Mouse (Mus musculus) midbrain, embryonic 10.5 days (tissue): Measurements from ENCODE around the gene Pidd1. TPM values are rescaled to one million over a fixed set of nuclear protein-coding genes. Genes with fewer than 3 reads are reported as not detected.

ENCODE experiments used
- DNase-seq: peaks from one replicate; pipeline ENCODE4 v3.0.0-alpha.2; 2017; ENCODE audit warnings: low spot score
- H3K27ac ChIP-seq: fragments of 300-500 bp; sonication (generic); replicated peaks from 2 replicates; pipeline ENCODE4 v1.5.1; 2016; ENCODE audit warnings: mild to moderate bottlenecking
- H3K27me3 ChIP-seq: fragments of 300-500 bp; sonication (generic); 2 replicates; pipeline ENCODE4 v1.6.1; 2016; ENCODE audit warnings: low read depth, mild to moderate bottlenecking; ENCODE audit not compliant: poor library complexity, severe bottlenecking
- H3K36me3 ChIP-seq: fragments of 300-500 bp; sonication (generic); 2 replicates; pipeline ENCODE4 v1.6.1; 2016; ENCODE audit warnings: mild to moderate bottlenecking, moderate library complexity
- H3K4me1 ChIP-seq: fragments of 300-500 bp; sonication (generic); 2 replicates; pipeline ENCODE4 v1.6.1; 2016
- H3K4me3 ChIP-seq: fragments of 300-500 bp; sonication (generic); 2 replicates; pipeline ENCODE4 v1.5.1; 2016; ENCODE audit warnings: mild to moderate bottlenecking, moderate library complexity
- H3K9me3 ChIP-seq: fragments of 300-500 bp; sonication (generic); replicated peaks from 2 replicates; pipeline ENCODE4 v1.6.1; 2016; ENCODE audit warnings: mild to moderate bottlenecking
- WGBS: fragments of 180-500 bp; shearing (Covaris S2); methylation state at CpG from one replicate; pipeline ENCODE4 v1.1.7; 2016; 5-methylcytosine and 5-hydroxymethylcytosine counted together
- polyA plus RNA-seq: library from polyadenylated mRNA; unstranded; fragments of >200 nt; fragmentation: Nextera tagmentation; extraction: Ambion mirVana; gene quantifications from 2 replicates; pipeline ENCODE4 v1.2.1, GENCODE M21; 2016

Pidd1 gene
- polyA plus RNA-seq, 1 experiment from 2014 or later, result 20.9 TPM

DNA sequence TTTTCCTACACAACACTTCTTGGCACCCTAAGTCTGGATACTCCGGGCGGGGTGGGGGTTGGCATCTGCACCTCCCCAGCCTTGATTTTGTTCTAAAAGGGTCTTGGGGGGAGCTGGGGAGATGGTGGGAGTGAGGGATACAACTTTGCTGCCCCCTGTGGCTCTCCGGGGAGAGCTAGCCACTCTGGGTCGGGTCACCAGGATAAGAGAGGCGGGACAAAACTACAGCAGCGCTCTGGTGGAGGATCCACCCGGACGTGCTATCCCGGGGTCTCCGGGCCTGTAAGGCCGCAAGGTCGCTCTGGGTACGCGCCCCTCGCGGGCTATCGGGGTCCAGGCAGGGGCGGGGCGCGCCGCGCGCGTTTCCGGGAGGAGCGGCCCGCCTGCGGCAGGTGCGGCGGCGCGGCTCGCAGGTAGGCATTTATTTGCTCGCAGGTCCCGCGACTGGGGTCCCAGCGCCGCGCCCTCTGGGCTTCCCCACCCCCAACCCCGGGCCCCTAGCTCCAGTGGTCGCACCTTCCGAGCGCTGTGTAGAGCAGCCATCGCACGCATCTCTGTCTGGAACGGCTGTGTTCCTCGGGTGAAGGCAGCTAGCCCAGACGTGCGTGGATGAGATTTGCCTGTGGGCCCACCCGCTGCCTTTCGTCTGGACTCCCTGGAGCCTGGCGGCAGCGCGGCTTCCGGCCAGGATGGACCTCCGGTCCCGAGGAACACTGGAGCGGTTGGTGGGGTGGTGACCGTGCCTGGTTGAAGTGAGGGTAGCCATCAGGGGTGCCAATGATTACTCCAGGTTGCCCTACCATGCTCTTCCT is 17.9 kb upstream of the Pidd1 start:
- peak overlapping the region; percentile 55 for H3K4me3 ChIP-seq
- H3K9me3 ChIP-seq, result no peaks in the 10 kb centered on the region
- DNase-seq, result no peak
- H3K4me1 ChIP-seq, result peaks cover 38% of the 10 kb centered on the region
- peaks cover 92% of the 10 kb centered on the region for H3K27me3 ChIP-seq
- WGBS, result 3% methylated on average over 59 of the region's 59 CpGs
- peak overlapping the region; percentile 57; the same call in 1 of the 2 replicates for H3K27ac ChIP-seq
- H3K36me3 ChIP-seq, result peaks cover 12% of the 10 kb centered on the region

DNA sequence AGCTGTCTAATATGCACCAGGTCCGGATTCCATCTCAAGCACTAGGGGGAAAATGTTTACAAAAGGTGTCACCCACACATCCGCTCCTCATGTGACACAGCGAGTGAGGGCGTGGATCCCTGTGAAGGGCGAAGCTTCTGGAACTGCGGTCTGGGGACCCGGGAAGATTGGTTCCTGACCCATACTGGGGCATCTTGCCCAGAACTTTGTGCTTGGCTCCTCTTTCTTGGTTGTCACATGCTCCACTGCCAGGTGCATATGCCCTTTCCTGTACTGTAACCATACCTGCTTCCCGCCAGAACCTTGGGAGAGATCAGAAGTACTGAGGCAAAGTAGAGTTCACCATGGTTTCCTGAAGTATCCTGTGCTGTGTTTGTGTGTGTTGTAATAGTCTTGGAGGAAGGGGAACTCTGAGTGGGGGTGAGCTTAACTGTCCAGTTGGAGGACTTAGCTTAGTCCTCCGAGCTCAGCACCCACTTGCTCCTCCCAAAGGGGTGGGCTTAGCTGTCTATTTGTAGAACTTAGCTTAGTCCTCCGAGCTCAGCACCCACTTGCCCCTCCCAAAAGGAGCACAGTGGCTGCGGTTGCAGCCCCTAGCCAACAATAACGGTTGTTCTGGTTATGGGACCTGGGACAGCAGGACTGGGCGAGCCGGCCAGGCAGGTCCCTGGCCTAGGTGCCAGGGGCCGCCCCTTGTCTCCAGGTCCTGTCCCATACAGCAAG is 16.7 kb upstream of the Pidd1 start, which contains the start of gene Cracr2b:
Gene Cracr2b (plus strand): TSS at position 704 of the 723 bp plus-strand sequence.
- Histone ChIP-seq H3K36me3 (peaks cover 12% of the 10 kb centered on the region), H3K9me3 (no peaks in the 10 kb centered on the region), H3K4me1 (peaks cover 44% of the 10 kb centered on the region), H3K4me3 (peak within 1 kb of the TSS; percentile 55), H3K27me3 (peaks cover 87% of the 10 kb centered on the region), H3K27ac (peak within 1 kb of the TSS; percentile 57; the same call in 1 of the 2 replicates)
- no peak for DNase-seq
- 71% methylated on average over 15 of the region's 15 CpGs for WGBS

DNA sequence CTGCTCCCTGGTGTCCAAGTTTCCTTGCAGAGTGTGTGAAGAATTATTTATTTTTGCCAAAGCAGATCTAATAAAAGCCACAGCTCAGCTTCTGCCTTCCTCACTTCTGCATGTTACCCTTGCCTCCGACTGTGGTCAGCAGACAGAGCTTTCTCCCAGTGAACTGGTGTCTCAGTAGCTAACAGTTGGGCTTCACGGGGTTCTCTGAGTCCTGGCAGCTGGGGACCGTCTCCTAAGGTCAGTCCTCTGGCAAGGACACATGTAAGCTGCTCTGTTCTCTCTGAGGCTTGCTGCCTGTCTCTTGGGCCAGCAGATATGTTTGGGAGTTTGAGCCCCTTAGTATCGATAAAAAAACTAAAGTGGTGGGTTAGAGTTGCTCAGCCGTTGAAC is 16.2 kb upstream of the Pidd1 start:
- Histone ChIP-seq H3K27me3 (peaks cover 81% of the 10 kb centered on the region), H3K27ac (no peak overlapping the region), H3K4me1 (peaks cover 44% of the 10 kb centered on the region), H3K4me3 (no peak overlapping the region), H3K36me3 (peaks cover 12% of the 10 kb centered on the region), H3K9me3 (no peaks in the 10 kb centered on the region)
- 76% methylated on average over 5 of the region's 5 CpGs for WGBS
- no peak for DNase-seq

DNA sequence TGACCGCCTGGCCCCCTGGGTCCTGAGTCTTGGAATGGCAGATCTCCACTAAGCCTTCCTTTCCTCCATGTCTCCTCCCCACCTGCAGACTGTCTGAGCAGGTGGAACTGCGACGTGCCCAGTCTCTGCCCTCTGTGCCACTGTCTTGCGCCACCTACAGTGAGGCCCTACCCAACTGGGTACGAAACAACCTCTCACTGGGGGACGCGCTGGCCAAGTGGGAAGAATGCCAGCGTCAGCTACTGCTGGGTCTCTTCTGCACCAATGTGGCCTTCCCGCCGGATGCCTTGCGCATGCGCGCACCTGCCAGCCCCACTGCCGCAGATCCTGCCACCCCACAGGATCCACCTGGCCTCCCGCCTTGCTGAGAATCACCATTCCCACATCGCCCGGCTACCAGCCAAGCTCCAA is 15.5 kb upstream of the Pidd1 start:
- H3K27me3 ChIP-seq, result peaks cover 75% of the 10 kb centered on the region
- 89% methylated on average over 17 of the region's 17 CpGs for WGBS
- DNase-seq, result no peak

DNA sequence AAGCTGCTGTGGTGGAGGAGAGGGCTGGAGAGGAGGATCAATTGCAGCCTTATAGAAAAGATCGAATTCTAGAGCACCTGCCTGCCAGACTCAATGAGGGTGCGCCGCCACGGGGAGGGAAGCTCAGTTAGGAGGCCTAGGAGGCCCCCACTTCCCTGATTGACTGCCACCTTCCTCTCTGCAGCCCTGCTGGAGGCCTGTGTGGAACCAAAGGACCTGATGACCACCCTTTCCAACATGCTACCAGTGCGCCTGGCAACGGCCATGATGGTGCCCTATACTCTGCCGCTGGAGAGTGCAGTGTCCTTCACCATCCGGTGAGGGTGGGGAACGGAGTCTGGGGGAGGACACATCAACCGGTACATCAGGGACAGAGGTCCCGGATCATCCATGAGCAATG is 14.8 kb upstream of the Pidd1 start:
- DNase-seq, result no peak
- Histone ChIP-seq H3K4me1 (peaks cover 44% of the 10 kb centered on the region), H3K27me3 (peaks cover 68% of the 10 kb centered on the region)

More for the DNA sequence above, 15.5 kb upstream of the Pidd1 start:
- Histone ChIP-seq H3K4me1 (peaks cover 44% of the 10 kb centered on the region), H3K36me3 (peaks cover 12% of the 10 kb centered on the region), H3K27ac (no peak overlapping the region), H3K9me3 (no peaks in the 10 kb centered on the region), H3K4me3 (no peak overlapping the region)

DNA sequence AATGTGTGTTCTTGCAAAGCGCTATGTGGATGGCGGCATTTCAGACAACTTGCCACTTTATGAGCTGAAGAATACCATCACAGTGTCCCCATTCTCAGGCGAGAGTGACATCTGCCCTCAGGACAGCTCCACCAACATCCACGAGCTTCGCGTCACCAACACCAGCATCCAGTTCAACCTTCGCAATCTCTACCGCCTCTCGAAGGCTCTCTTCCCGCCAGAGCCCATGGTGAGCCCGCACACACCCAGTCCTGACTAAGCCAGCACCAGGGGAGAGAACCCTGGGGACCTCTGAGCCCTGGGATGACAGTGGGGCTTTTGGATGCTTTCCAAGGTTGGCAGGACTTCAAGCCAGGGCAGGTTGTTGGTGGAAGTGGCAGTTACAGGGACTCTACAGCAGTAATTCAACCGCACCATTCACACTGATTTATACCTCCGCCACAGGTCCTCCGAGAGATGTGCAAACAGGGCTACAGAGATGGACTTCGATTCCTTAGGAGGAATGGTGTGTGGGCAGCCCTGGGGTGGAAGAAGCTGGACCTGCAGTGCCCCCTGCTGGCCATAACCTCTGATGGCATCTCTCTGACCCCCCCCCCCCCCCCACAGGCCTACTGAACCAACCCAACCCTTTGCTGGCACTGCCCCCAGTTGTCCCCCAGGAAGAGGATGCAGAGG is 14.3 kb upstream of the Pidd1 start:
- Histone ChIP-seq H3K9me3 (no peaks in the 10 kb centered on the region), H3K27ac (no peak overlapping the region), H3K36me3 (peaks cover 12% of the 10 kb centered on the region), H3K4me3 (no peak overlapping the region), H3K27me3 (peaks cover 63% of the 10 kb centered on the region), H3K4me1 (peaks cover 44% of the 10 kb centered on the region)
- 80% methylated on average over 15 of the region's 15 CpGs for WGBS
- DNase-seq, result peak; percentile 55

More for the DNA sequence above, 14.8 kb upstream of the Pidd1 start:
- H3K4me3 ChIP-seq, result no peak overlapping the region
- WGBS, result 93% methylated on average over 11 of the region's 11 CpGs
- H3K9me3 ChIP-seq, result no peaks in the 10 kb centered on the region
- H3K27ac ChIP-seq, result no peak overlapping the region
- H3K36me3 ChIP-seq, result peaks cover 12% of the 10 kb centered on the region

DNA sequence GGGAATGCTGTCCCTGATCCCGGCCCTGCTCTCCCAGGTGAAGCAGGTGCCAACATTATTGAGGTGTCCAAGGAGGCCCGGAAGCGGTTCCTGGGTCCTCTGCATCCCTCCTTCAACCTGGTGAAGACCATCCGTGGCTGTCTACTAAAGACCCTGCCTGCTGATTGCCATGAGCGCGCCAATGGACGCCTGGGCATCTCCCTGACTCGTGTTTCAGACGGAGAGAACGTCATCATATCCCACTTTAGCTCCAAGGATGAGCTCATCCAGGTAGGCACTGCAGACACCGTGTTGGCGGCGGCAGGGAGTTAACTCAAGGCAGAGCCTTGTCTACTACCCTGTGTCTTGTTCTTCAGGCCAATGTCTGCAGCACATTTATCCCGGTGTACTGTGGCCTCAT is 13.4 kb upstream of the Pidd1 start:
- Histone ChIP-seq H3K4me1 (peaks cover 41% of the 10 kb centered on the region), H3K36me3 (peaks cover 14% of the 10 kb centered on the region), H3K9me3 (no peaks in the 10 kb centered on the region), H3K4me3 (no peak overlapping the region), H3K27me3 (peaks cover 54% of the 10 kb centered on the region), H3K27ac (no peak overlapping the region)
- no peak for DNase-seq
- 95% methylated on average over 14 of the region's 14 CpGs for WGBS

DNA sequence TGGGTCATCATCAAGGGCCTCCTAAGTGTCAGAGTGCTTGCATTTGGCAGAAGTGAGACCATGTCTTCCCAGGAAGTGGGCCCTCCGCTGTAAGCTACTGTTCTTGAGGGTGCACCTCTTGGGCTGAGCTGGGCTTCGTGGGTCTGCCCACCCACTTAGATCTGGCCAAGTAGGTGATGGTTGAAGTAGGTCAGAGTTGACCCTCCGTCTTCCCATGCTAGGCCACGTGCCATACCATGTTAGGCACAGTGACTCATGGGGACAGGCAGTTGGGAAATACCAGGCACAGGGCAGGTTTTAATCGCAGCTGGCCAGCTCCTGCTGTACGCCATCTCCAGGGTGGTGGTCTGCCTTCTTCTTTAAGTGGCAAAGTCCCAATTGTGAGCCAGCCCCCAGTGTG is 12.9 kb upstream of the Pidd1 start:
- Histone ChIP-seq H3K4me3 (peak overlapping the region; percentile 76; the same call in 1 of the 2 replicates), H3K27ac (no peak overlapping the region), H3K9me3 (no peaks in the 10 kb centered on the region), H3K27me3 (peaks cover 49% of the 10 kb centered on the region), H3K36me3 (peaks cover 19% of the 10 kb centered on the region), H3K4me1 (peaks cover 36% of the 10 kb centered on the region)
- no peak for DNase-seq
- 95% methylated on average over 6 of the region's 6 CpGs for WGBS

DNA sequence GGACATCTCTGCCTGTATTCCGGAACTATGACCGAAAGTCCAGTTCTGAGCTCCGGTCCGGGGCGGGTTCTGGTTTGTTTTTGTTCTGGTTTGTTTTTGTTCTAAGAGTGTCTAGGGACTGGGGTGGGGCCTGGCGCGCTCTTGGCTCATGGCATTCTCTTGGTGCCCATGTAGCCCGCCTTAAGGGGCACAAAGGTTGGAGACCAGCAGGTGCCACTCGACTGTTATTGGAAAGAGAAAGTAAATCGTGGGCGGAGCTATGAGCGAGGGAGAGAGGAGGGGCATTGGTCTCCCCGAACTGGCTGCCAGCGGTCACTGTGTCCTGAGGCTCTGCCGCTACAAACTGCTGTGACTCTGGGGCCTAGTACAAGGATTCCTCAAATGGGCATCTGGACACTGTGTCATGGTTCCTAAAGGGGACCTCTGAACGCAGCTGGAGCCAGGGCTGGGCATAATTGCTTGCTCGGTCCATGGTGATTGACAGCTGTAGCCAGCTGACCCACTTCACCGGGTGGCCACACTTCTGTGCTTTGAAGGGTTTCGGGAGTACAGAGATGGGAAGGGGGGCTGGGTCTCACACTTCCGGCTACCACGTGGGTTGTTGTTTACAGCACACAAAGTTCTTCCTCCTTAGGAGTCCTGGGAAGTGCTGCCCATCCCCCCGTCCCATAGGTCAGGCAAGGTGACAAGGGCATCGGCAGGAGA is 11.9 kb upstream of the Pidd1 start:
- Histone ChIP-seq H3K4me3 (peak overlapping the region; percentile 76), H3K4me1 (peaks cover 32% of the 10 kb centered on the region), H3K36me3 (peaks cover 29% of the 10 kb centered on the region), H3K27ac (peak overlapping the region; percentile 82), H3K9me3 (no peaks in the 10 kb centered on the region), H3K27me3 (peaks cover 39% of the 10 kb centered on the region)
- 1% methylated on average over 23 of the region's 23 CpGs for WGBS
- peak; percentile 57 for DNase-seq

DNA sequence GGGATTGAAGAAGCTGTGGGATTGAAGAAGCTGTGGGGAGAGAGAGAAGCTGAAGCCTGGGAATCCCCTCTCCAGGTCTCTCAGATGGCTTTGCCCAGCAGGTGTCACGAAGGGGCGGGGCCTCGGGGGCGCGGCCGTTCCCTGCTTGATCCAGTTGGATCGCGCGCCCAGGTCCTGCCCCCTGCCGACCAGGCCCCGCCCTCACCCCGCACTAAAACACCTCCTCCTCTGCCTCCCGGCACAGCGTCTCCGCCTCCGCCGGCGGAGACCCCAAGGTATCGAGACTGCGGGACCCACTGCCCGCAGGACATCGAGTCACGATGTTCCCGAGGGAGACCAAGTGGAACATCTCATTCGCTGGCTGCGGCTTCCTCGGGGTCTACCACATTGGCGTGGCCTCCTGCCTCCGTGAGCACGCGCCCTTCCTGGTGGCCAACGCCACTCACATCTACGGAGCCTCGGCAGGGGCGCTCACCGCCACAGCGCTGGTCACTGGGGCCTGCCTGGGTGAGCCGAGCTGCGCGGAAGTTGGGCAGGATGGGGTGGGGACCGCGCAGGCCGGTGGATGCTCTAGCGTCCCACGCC is 11.2 kb upstream of the Pidd1 start, which contains the start of gene Pnpla2:
Gene Pnpla2 (plus strand): TSS at position 232 of the 585 bp plus-strand sequence.
- peak within 1 kb of the TSS; percentile 76 for H3K4me3 ChIP-seq
- H3K27ac ChIP-seq, result peak within 1 kb of the TSS; percentile 82
- peaks cover 33% of the 10 kb centered on the region for H3K4me1 ChIP-seq
- peaks cover 32% of the 10 kb centered on the region for H3K27me3 ChIP-seq
- peak; percentile 90 for DNase-seq
- peaks cover 36% of the 10 kb centered on the region for H3K36me3 ChIP-seq
- H3K9me3 ChIP-seq, result no peaks in the 10 kb centered on the region
- WGBS, result under 1% methylated on average over 45 of the region's 45 CpGs

DNA sequence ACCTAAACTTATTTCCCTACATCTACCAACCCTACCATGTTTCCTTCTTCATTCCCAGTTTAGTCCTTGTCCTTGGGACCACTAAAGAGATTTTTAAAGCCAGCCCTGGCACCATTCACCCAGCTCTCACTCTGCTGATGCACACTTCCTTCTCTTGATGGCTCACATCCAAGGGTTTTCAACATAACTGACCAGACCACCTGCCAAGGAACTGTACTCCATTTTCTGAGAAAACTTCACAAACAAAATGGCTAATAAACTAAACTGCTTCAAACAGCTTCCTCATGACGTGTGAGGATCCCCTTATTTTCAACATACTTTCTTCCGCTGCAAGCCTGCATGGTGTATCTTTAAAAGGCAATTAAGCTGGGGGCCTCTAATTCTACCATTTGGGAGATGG is 9.8 kb upstream of the Pidd1 start:
- Histone ChIP-seq H3K36me3 (peaks cover 39% of the 10 kb centered on the region), H3K4me3 (no peak overlapping the region), H3K27ac (no peak overlapping the region), H3K4me1 (peaks cover 41% of the 10 kb centered on the region), H3K9me3 (no peaks in the 10 kb centered on the region), H3K27me3 (peaks cover 19% of the 10 kb centered on the region)
- WGBS, result 86% methylated on average over 2 of the region's 2 CpGs
- no peak for DNase-seq

DNA sequence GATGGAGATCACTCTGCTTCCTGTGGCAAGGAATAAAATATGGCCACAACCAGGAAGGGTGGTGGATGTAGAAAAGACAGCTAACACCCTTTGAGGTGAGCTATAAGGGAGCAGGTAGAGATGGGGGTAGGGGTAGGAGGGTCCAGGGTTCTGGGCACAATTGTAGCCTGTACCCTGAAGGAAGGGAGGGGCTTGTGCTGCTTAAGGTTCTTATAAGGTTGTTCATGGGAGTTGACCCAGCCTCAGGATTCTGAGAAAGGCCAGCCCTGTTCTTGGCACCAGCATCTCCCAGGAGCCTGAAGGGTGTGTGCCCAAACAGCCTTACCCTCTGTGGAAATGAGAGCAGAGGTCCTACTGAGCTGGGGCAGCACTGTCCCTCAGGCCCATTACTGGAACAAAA is 8.1 kb upstream of the Pidd1 start:
- Histone ChIP-seq H3K27ac (no peak overlapping the region), H3K4me3 (no peak overlapping the region), H3K4me1 (peaks cover 45% of the 10 kb centered on the region), H3K9me3 (no peaks in the 10 kb centered on the region), H3K36me3 (peaks cover 43% of the 10 kb centered on the region), H3K27me3 (peaks cover 9% of the 10 kb centered on the region)
- DNase-seq, result no peak
